ENCODE assay signal across 35 mouse cellular contexts in genomic region chr2:102427974-102428373, GRCm38 (mm10). TPM values are rescaled to one million over a fixed set of nuclear protein-coding genes. Genes with fewer than 3 reads are reported as not detected.
"Had no signal": no experiment of that assay in that cellular context is flagged by ENCODE, and none has a peak within 500 bp of the region (broad histone marks: within the 10 kb centered on the region; RNA-seq: fewer than 3 reads in every experiment).

No protein-coding gene starts in this region.

- H3K9me3 ChIP-seq: heart, embryonic 10.5 days; heart, embryonic 12.5 days; heart, embryonic 13.5 days; heart, embryonic 15.5 days; hindbrain, embryonic 10.5 days; hindbrain, embryonic 12.5 days; hindbrain, embryonic 13.5 days; hindbrain, embryonic 15.5 days; intestine, embryonic 15.5 days; kidney, embryonic 15.5 days had no signal

- H3K9ac ChIP-seq: heart, embryonic 12.5 days; heart, embryonic 13.5 days; heart, embryonic 15.5 days; hindbrain, embryonic 12.5 days; hindbrain, embryonic 13.5 days; hindbrain, embryonic 14.5 days; hindbrain, embryonic 15.5 days; intestine, embryonic 15.5 days; kidney, embryonic 15.5 days had no signal

- ATAC-seq: hindbrain, embryonic 16.5 days; hindbrain, postnatal 0 days; inflammation-experienced regulatory T-cells, adult 6 months; intestine, embryonic 15.5 days; intestine, embryonic 16.5 days; intestine, postnatal 0 days had no signal

- DNase-seq: heart, postnatal 10 days; heart, postnatal 14 days; heart, postnatal 36 days; heart, postnatal 4 days; kidney, adult 11 months; kidney, adult 18-20 months; kidney, adult 2 months; kidney, adult 8-10 months; kidney, adult 9 months; kidney, postnatal 10 days; kidney, postnatal 14 days; kidney, postnatal 25 days; kidney, postnatal 36 days; kidney, postnatal 4 days; layer of hippocampus, adult 9-11 months; layer of hippocampus, postnatal 36 days had no signal

- H3K4me2 ChIP-seq: heart, embryonic 11.5 days; heart, embryonic 12.5 days; heart, embryonic 13.5 days; heart, embryonic 15.5 days; hindbrain, embryonic 12.5 days; hindbrain, embryonic 13.5 days; hindbrain, embryonic 14.5 days; hindbrain, embryonic 15.5 days; intestine, embryonic 15.5 days; kidney, embryonic 15.5 days had no signal

- H3K4me3 ChIP-seq: heart, embryonic 10.5 days; heart, embryonic 12.5 days; heart, embryonic 13.5 days; heart, embryonic 15.5 days; hindbrain, embryonic 10.5 days; hindbrain, embryonic 12.5 days; hindbrain, embryonic 13.5 days; hindbrain, embryonic 15.5 days; intestine, embryonic 15.5 days; kidney, embryonic 15.5 days; layer of hippocampus, adult 2 months had no signal

- H3K27me3 ChIP-seq: heart, embryonic 12.5 days; heart, embryonic 13.5 days; heart, embryonic 15.5 days; hindbrain, embryonic 12.5 days; hindbrain, embryonic 13.5 days; hindbrain, embryonic 15.5 days; intestine, embryonic 15.5 days; kidney, embryonic 15.5 days had no signal

- H3K27ac ChIP-seq: heart, embryonic 10.5 days; heart, embryonic 13.5 days; heart, embryonic 15.5 days; hindbrain, embryonic 10.5 days; hindbrain, embryonic 12.5 days; hindbrain, embryonic 13.5 days; hindbrain, embryonic 14.5 days; hindbrain, embryonic 15.5 days; hindbrain, postnatal 0 days; intestine, embryonic 15.5 days; kidney, embryonic 15.5 days; kidney, postnatal 0 days; layer of hippocampus, adult 2 months had no signal

- H3K36me3 ChIP-seq: heart, embryonic 10.5 days; heart, embryonic 12.5 days; heart, embryonic 13.5 days; heart, embryonic 15.5 days; hindbrain, embryonic 10.5 days; hindbrain, embryonic 12.5 days; hindbrain, embryonic 13.5 days; hindbrain, embryonic 15.5 days; intestine, embryonic 15.5 days; kidney, embryonic 15.5 days had no signal

- H3K4me1 ChIP-seq: heart, embryonic 10.5 days; heart, embryonic 12.5 days; heart, embryonic 13.5 days; heart, embryonic 15.5 days; hindbrain, embryonic 12.5 days; hindbrain, embryonic 15.5 days; intestine, embryonic 15.5 days; kidney, embryonic 15.5 days had no signal

RNA-seq across cellular contexts. Expression of gene Fjx1, which starts 24.3 kb away (rescaled TPM):
- polyA plus RNA-seq: inflammation-experienced regulatory T-cells, adult 6 months had no signal
